Mouse (Mus musculus): ENCODE data around the gene Ica1. TPM values are rescaled to one million over a fixed set of nuclear protein-coding genes. Genes with fewer than 3 reads are reported as not detected.
A peak's percentile ranks its signal among the peaks of the same experiment; 100 is the strongest.

The Ica1 gene
- polyA plus RNA-seq, 1 experiment from 2014 or later = 14.5 TPM

- Histone ChIP-seq H3K4me3 (ENCODE audit: low read depth, low read length) (no peak overlapping the region), H3K27ac (ENCODE audit: low read depth, low read length) (no peak overlapping the region), H3K4me2 (no peak overlapping the region), H3K9me3 (ENCODE audit: control insufficient read depth, low read length) (no peaks in the 10 kb centered on the region), H3K4me1 (replicated peaks; ENCODE audit: control insufficient read depth, insufficient read depth, low read length) (peaks cover 6% of the 10 kb centered on the region), H3K9ac (ENCODE audit: low read depth, low read length) (no peak overlapping the region), H3K27me3 (replicated peaks; ENCODE audit: control insufficient read depth, insufficient read depth, low read length) (no peaks in the 10 kb centered on the region), H3K36me3 (ENCODE audit: control insufficient read depth, insufficient read depth, low read length) (no peaks in the 10 kb centered on the region)
- ATAC-seq (replicated peaks; ENCODE audit: low FRiP score) (no peak), DNase-seq (ENCODE audit: low spot score) (no peak)
- WGBS = 43% methylated on average over 7 of the region's 7 CpGs
Observed at GRCm38 (mm10) chr6:8771539-8771938, 6.7 kb downstream of the Ica1 start.

GRCm38 (mm10) chr6:8770341-8770740, 7.9 kb downstream of the Ica1 start:
- Histone ChIP-seq H3K36me3 (ENCODE audit: control insufficient read depth, insufficient read depth, low read length) (no peaks in the 10 kb centered on the region), H3K27ac (ENCODE audit: low read depth, low read length) (peak overlapping the region; percentile 16), H3K4me2 (peak overlapping the region; percentile 30), H3K9ac (ENCODE audit: low read depth, low read length) (peak overlapping the region; percentile 20; the same call in 1 of the 2 replicates), H3K9me3 (ENCODE audit: control insufficient read depth, low read length) (no peaks in the 10 kb centered on the region), H3K27me3 (replicated peaks; ENCODE audit: control insufficient read depth, insufficient read depth, low read length) (no peaks in the 10 kb centered on the region), H3K4me1 (replicated peaks; ENCODE audit: control insufficient read depth, insufficient read depth, low read length) (peaks cover 6% of the 10 kb centered on the region), H3K4me3 (ENCODE audit: low read depth, low read length) (no peak overlapping the region)
- ATAC-seq (replicated peaks; ENCODE audit: low FRiP score) (peak; percentile 73; the same call in 1 of the 2 replicates), DNase-seq (ENCODE audit: low spot score) (no peak)
- 50% methylated on average over 10 of the region's 10 CpGs for WGBS

- ATAC-seq (replicated peaks; ENCODE audit: low FRiP score) (peak; percentile 79), DNase-seq (ENCODE audit: low spot score) (no peak)
- no peaks in the 10 kb centered on the region for H3K27me3 ChIP-seq (replicated peaks; ENCODE audit: control insufficient read depth, insufficient read depth, low read length)
- peak overlapping the region; percentile 16; the same call in 1 of the 2 replicates for H3K27ac ChIP-seq (ENCODE audit: low read depth, low read length)
- H3K9ac ChIP-seq (ENCODE audit: low read depth, low read length) = no peak overlapping the region
- peak overlapping the region; percentile 30 for H3K4me2 ChIP-seq
- peaks cover 6% of the 10 kb centered on the region for H3K4me1 ChIP-seq (replicated peaks; ENCODE audit: control insufficient read depth, insufficient read depth, low read length)
- H3K9me3 ChIP-seq (ENCODE audit: control insufficient read depth, low read length) = no peaks in the 10 kb centered on the region
- H3K4me3 ChIP-seq (ENCODE audit: low read depth, low read length) = no peak overlapping the region
- 23% methylated on average over 6 of the region's 6 CpGs for WGBS
- H3K36me3 ChIP-seq (ENCODE audit: control insufficient read depth, insufficient read depth, low read length) = no peaks in the 10 kb centered on the region
Observed at GRCm38 (mm10) chr6:8769803-8770202, 8.5 kb downstream of the Ica1 start.

- Histone ChIP-seq H3K27ac (ENCODE audit: low read depth, low read length) (no peak overlapping the region), H3K36me3 (ENCODE audit: control insufficient read depth, insufficient read depth, low read length) (no peaks in the 10 kb centered on the region), H3K4me1 (replicated peaks; ENCODE audit: control insufficient read depth, insufficient read depth, low read length) (peaks cover 6% of the 10 kb centered on the region), H3K9ac (ENCODE audit: low read depth, low read length) (no peak overlapping the region), H3K9me3 (ENCODE audit: control insufficient read depth, low read length) (no peaks in the 10 kb centered on the region), H3K4me3 (ENCODE audit: low read depth, low read length) (no peak overlapping the region), H3K4me2 (no peak overlapping the region), H3K27me3 (replicated peaks; ENCODE audit: control insufficient read depth, insufficient read depth, low read length) (no peaks in the 10 kb centered on the region)
- WGBS = 82% methylated on average over 5 of the region's 5 CpGs
- ATAC-seq (replicated peaks; ENCODE audit: low FRiP score) (no peak), DNase-seq (ENCODE audit: low spot score) (no peak)
Observed at GRCm38 (mm10) chr6:8766652-8767051, 11.6 kb downstream of the Ica1 start.

- Histone ChIP-seq H3K4me1 (replicated peaks; ENCODE audit: control insufficient read depth, insufficient read depth, low read length) (peaks cover 6% of the 10 kb centered on the region), H3K27ac (ENCODE audit: low read depth, low read length) (no peak overlapping the region), H3K36me3 (ENCODE audit: control insufficient read depth, insufficient read depth, low read length) (no peaks in the 10 kb centered on the region), H3K9ac (ENCODE audit: low read depth, low read length) (no peak overlapping the region), H3K9me3 (ENCODE audit: control insufficient read depth, low read length) (no peaks in the 10 kb centered on the region), H3K27me3 (replicated peaks; ENCODE audit: control insufficient read depth, insufficient read depth, low read length) (no peaks in the 10 kb centered on the region), H3K4me2 (no peak overlapping the region), H3K4me3 (ENCODE audit: low read depth, low read length) (no peak overlapping the region)
- DNase-seq (ENCODE audit: low spot score) (no peak), ATAC-seq (replicated peaks; ENCODE audit: low FRiP score) (no peak)
- 89% methylated on average over 3 of the region's 3 CpGs for WGBS
Observed at GRCm38 (mm10) chr6:8765801-8766200, 12.5 kb downstream of the Ica1 start.

GRCm38 (mm10) chr6:8765064-8765463, 13.2 kb downstream of the Ica1 start:
- 66% methylated on average over 1 of the region's 1 CpGs for WGBS
- DNase-seq (ENCODE audit: low spot score) = no peak
- no peak for ATAC-seq (replicated peaks; ENCODE audit: low FRiP score)
- Histone ChIP-seq H3K9ac (ENCODE audit: low read depth, low read length) (no peak overlapping the region), H3K4me2 (no peak overlapping the region), H3K9me3 (ENCODE audit: control insufficient read depth, low read length) (no peaks in the 10 kb centered on the region), H3K36me3 (ENCODE audit: control insufficient read depth, insufficient read depth, low read length) (no peaks in the 10 kb centered on the region), H3K27ac (ENCODE audit: low read depth, low read length) (no peak overlapping the region), H3K4me1 (replicated peaks; ENCODE audit: control insufficient read depth, insufficient read depth, low read length) (no peaks in the 10 kb centered on the region), H3K27me3 (replicated peaks; ENCODE audit: control insufficient read depth, insufficient read depth, low read length) (no peaks in the 10 kb centered on the region), H3K4me3 (ENCODE audit: low read depth, low read length) (no peak overlapping the region)

- ATAC-seq (replicated peaks; ENCODE audit: low FRiP score) = no peak
Observed at GRCm38 (mm10) chr6:8760708-8761294, 17.5 kb downstream of the Ica1 start.

GRCm38 (mm10) chr6:8759901-8760300, 18.4 kb downstream of the Ica1 start:
- no peak overlapping the region for H3K9ac ChIP-seq (ENCODE audit: low read depth, low read length)
- no peak for DNase-seq (ENCODE audit: low spot score)
- H3K36me3 ChIP-seq (ENCODE audit: control insufficient read depth, insufficient read depth, low read length) = no peaks in the 10 kb centered on the region
- no peak overlapping the region for H3K4me2 ChIP-seq
- no peaks in the 10 kb centered on the region for H3K27me3 ChIP-seq (replicated peaks; ENCODE audit: control insufficient read depth, insufficient read depth, low read length)
- peaks cover 7% of the 10 kb centered on the region for H3K4me1 ChIP-seq (replicated peaks; ENCODE audit: control insufficient read depth, insufficient read depth, low read length)
- no peak for ATAC-seq (replicated peaks; ENCODE audit: low FRiP score)
- no peak overlapping the region for H3K4me3 ChIP-seq (ENCODE audit: low read depth, low read length)
- WGBS = 90% methylated on average over 1 of the region's 1 CpGs
- no peak overlapping the region for H3K27ac ChIP-seq (ENCODE audit: low read depth, low read length)
- H3K9me3 ChIP-seq (ENCODE audit: control insufficient read depth, low read length) = no peaks in the 10 kb centered on the region

More at GRCm38 (mm10) chr6:8760708-8761294, 17.5 kb downstream of the Ica1 start:
- no peak overlapping the region for H3K9ac ChIP-seq (ENCODE audit: low read depth, low read length)
- no peaks in the 10 kb centered on the region; the same call in 1 of the 2 replicates for H3K4me1 ChIP-seq (replicated peaks; ENCODE audit: control insufficient read depth, insufficient read depth, low read length)
- no peak overlapping the region for H3K4me2 ChIP-seq
- no peaks in the 10 kb centered on the region for H3K27me3 ChIP-seq (replicated peaks; ENCODE audit: control insufficient read depth, insufficient read depth, low read length)
- WGBS = 75% methylated on average over 5 of the region's 5 CpGs
- DNase-seq (ENCODE audit: low spot score) = no peak
- H3K9me3 ChIP-seq (ENCODE audit: control insufficient read depth, low read length) = no peaks in the 10 kb centered on the region
- H3K4me3 ChIP-seq (ENCODE audit: low read depth, low read length) = no peak overlapping the region
- H3K27ac ChIP-seq (ENCODE audit: low read depth, low read length) = no peak overlapping the region
- H3K36me3 ChIP-seq (ENCODE audit: control insufficient read depth, insufficient read depth, low read length) = no peaks in the 10 kb centered on the region

- WGBS = 13% methylated on average over 8 of the region's 8 CpGs
- Histone ChIP-seq H3K4me1 (replicated peaks; ENCODE audit: control insufficient read depth, insufficient read depth, low read length) (peaks cover 7% of the 10 kb centered on the region), H3K36me3 (ENCODE audit: control insufficient read depth, insufficient read depth, low read length) (no peaks in the 10 kb centered on the region), H3K4me2 (peak overlapping the region; percentile 23), H3K27ac (ENCODE audit: low read depth, low read length) (no peak overlapping the region), H3K9ac (ENCODE audit: low read depth, low read length) (no peak overlapping the region), H3K4me3 (ENCODE audit: low read depth, low read length) (no peak overlapping the region), H3K9me3 (ENCODE audit: control insufficient read depth, low read length) (no peaks in the 10 kb centered on the region), H3K27me3 (replicated peaks; ENCODE audit: control insufficient read depth, insufficient read depth, low read length) (no peaks in the 10 kb centered on the region)
- no peak for DNase-seq (ENCODE audit: low spot score)
- ATAC-seq (replicated peaks; ENCODE audit: low FRiP score) = peak; percentile 93
Observed at GRCm38 (mm10) chr6:8755760-8756276, 22.5 kb downstream of the Ica1 start.

Data from liver, embryonic 11.5 days (tissue).